Mouse (Mus musculus): ENCODE results near the gene 9430015G10Rik. TPM values are rescaled to one million over a fixed set of nuclear protein-coding genes. Genes with fewer than 3 reads are reported as not detected.

9430015G10Rik gene
- polyA plus RNA-seq (2015; fragmentation: Nextera tagmentation; extraction: Ambion mirVana) = 5.8 and 6.9 TPM in 2 replicates

GRCm38 (mm10) chr4:156109570-156110331 is at the start of gene 9430015G10Rik:
TSS of gene 9430015G10Rik (plus strand) at chr4:156109982.

GRCm38 (mm10) chr4:156130436-156130835 is 20.7 kb downstream of the 9430015G10Rik start, which contains the start of gene Rnf223:
TSS of gene Rnf223 (plus strand) at chr4:156130513.

Other genes starting within 250 kb of the 9430015G10Rik start
- gene Tas1r3, start 246.6 kb upstream of the 9430015G10Rik start, polyA plus RNA-seq (2015; fragmentation: Nextera tagmentation; extraction: Ambion mirVana) = 0.12 and 0.15 TPM in 2 replicates
- gene Cptp, start 240.5 kb upstream of the 9430015G10Rik start, polyA plus RNA-seq (2015; fragmentation: Nextera tagmentation; extraction: Ambion mirVana) = 11.3 and 12.5 TPM in 2 replicates
- gene Ints11, start 240.4 kb upstream of the 9430015G10Rik start, polyA plus RNA-seq (2015; fragmentation: Nextera tagmentation; extraction: Ambion mirVana) = 27.6 and 27.8 TPM in 2 replicates
- 37.0 and 40.7 TPM in 2 replicates for gene Pusl1, start 218.2 kb upstream of the 9430015G10Rik start, polyA plus RNA-seq (2015; fragmentation: Nextera tagmentation; extraction: Ambion mirVana)
- gene Acap3, start 218.2 kb upstream of the 9430015G10Rik start, polyA plus RNA-seq (2015; fragmentation: Nextera tagmentation; extraction: Ambion mirVana) = 9.9 and 10.4 TPM in 2 replicates
- 69.0 and 72.3 TPM in 2 replicates for gene Ube2j2, start 166.2 kb upstream of the 9430015G10Rik start, polyA plus RNA-seq (2015; fragmentation: Nextera tagmentation; extraction: Ambion mirVana)
- 32.4 and 35.1 TPM in 2 replicates for gene C1qtnf12, start 147.7 kb upstream of the 9430015G10Rik start, polyA plus RNA-seq (2015; fragmentation: Nextera tagmentation; extraction: Ambion mirVana)
- gene B3galt6, start 117.3 kb upstream of the 9430015G10Rik start, polyA plus RNA-seq (2015; fragmentation: Nextera tagmentation; extraction: Ambion mirVana) = 9.5 and 10.8 TPM in 2 replicates
- gene Sdf4, start 117.1 kb upstream of the 9430015G10Rik start, polyA plus RNA-seq (2015; fragmentation: Nextera tagmentation; extraction: Ambion mirVana) = 117 and 120 TPM in 2 replicates
- 0.46 and 0.61 TPM in 2 replicates for gene Tnfrsf4, start 96.1 kb upstream of the 9430015G10Rik start, polyA plus RNA-seq (2015; fragmentation: Nextera tagmentation; extraction: Ambion mirVana)
- 1.2 and 1.8 TPM in 2 replicates for gene Tnfrsf18, start 83.8 kb upstream of the 9430015G10Rik start, polyA plus RNA-seq (2015; fragmentation: Nextera tagmentation; extraction: Ambion mirVana)
- gene Ttll10, start 50.6 kb upstream of the 9430015G10Rik start, polyA plus RNA-seq (2015; fragmentation: Nextera tagmentation; extraction: Ambion mirVana) = 1.7 and 2.4 TPM in 2 replicates
- 1.2 and 1.4 TPM in 2 replicates for gene Rnf223, start 20.5 kb downstream of the 9430015G10Rik start, polyA plus RNA-seq (2015; fragmentation: Nextera tagmentation; extraction: Ambion mirVana)
- gene Agrn, start 87.5 kb downstream of the 9430015G10Rik start, polyA plus RNA-seq (2015; fragmentation: Nextera tagmentation; extraction: Ambion mirVana) = 21.2 and 22.6 TPM in 2 replicates
- 5.7 and 11.4 TPM in 2 replicates for gene Isg15, start 90.8 kb downstream of the 9430015G10Rik start, polyA plus RNA-seq (2015; fragmentation: Nextera tagmentation; extraction: Ambion mirVana)
- gene AW011738, start 93.3 kb downstream of the 9430015G10Rik start, polyA plus RNA-seq (2015; fragmentation: Nextera tagmentation; extraction: Ambion mirVana) = 0.70 and 0.96 TPM in 2 replicates
- gene Perm1, start 105.9 kb downstream of the 9430015G10Rik start, polyA plus RNA-seq (2015; fragmentation: Nextera tagmentation; extraction: Ambion mirVana) = 0.17 and 0.35 TPM in 2 replicates
- 12.3 and 12.7 TPM in 2 replicates for gene Plekhn1, start 124.9 kb downstream of the 9430015G10Rik start, polyA plus RNA-seq (2015; fragmentation: Nextera tagmentation; extraction: Ambion mirVana)
- 35.2 and 35.4 TPM in 2 replicates for gene Noc2l, start 126.0 kb downstream of the 9430015G10Rik start, polyA plus RNA-seq (2015; fragmentation: Nextera tagmentation; extraction: Ambion mirVana)
- gene Samd11, start 145.7 kb downstream of the 9430015G10Rik start, polyA plus RNA-seq (2015; fragmentation: Nextera tagmentation; extraction: Ambion mirVana) = 0.89 and 0.91 TPM in 2 replicates
- not detected in 2 replicates for gene Vmn2r-ps159, start 221.1 kb downstream of the 9430015G10Rik start, polyA plus RNA-seq (2015; fragmentation: Nextera tagmentation; extraction: Ambion mirVana)